Mouse (Mus musculus) embryonic facial prominence, embryonic 13.5 days (tissue): ENCODE results near the gene Msi1. TPM values are rescaled to one million over a fixed set of nuclear protein-coding genes. Genes with fewer than 3 reads are reported as not detected.
"Not testable (repeated sequence)": the region's sequence is repeated elsewhere in the genome, so short reads cannot be mapped to it uniquely, and the experiment has no call there.

ENCODE experiments used
- ATAC-seq: fragments of 200-750 bp; cut with Nextera tagmentation; 2 replicates; pipeline ENCODE4 v1.8.0; 2017; ENCODE audit warnings: low read depth; ENCODE audit not compliant: insufficient number of reproducible peaks, insufficient read depth, low FRiP score, low TSS enrichment
- H3K27ac ChIP-seq: fragments of 300-500 bp; sonication (generic); 2 replicates; pipeline ENCODE4 v1.5.1; 2015; ENCODE audit warnings: moderate library complexity, mild to moderate bottlenecking, inconsistent platforms
- H3K27me3 ChIP-seq: fragments of 300-500 bp; sonication (generic); 2 replicates; pipeline ENCODE4 v1.6.1; 2015; ENCODE audit warnings: mild to moderate bottlenecking, inconsistent platforms
- H3K36me3 ChIP-seq: fragments of 300-500 bp; sonication (generic); 2 replicates; pipeline ENCODE4 v1.6.1; 2015; ENCODE audit warnings: mild to moderate bottlenecking, inconsistent platforms
- H3K4me1 ChIP-seq: fragments of 300-500 bp; sonication (generic); 2 replicates; pipeline ENCODE4 v1.6.1; 2015; ENCODE audit warnings: inconsistent platforms
- H3K4me2 ChIP-seq: fragments of 300-500 bp; sonication (generic); 2 replicates; pipeline ENCODE4 v1.6.1; 2015; ENCODE audit warnings: moderate library complexity, mild to moderate bottlenecking, inconsistent platforms
- H3K4me3 ChIP-seq: fragments of 300-500 bp; sonication (generic); 2 replicates; pipeline ENCODE4 v1.5.1; 2015; ENCODE audit warnings: mild to moderate bottlenecking, inconsistent platforms
- H3K9ac ChIP-seq: fragments of 300-500 bp; sonication (generic); 2 replicates; pipeline ENCODE4 v1.6.1; 2015; ENCODE audit warnings: mild to moderate bottlenecking, inconsistent platforms
- H3K9me3 ChIP-seq: fragments of 300-500 bp; sonication (generic); 2 replicates; pipeline ENCODE4 v1.6.1; 2016; ENCODE audit warnings: inconsistent platforms
- WGBS: fragments of 180-500 bp; shearing (Covaris S2); methylation state at CpG from one replicate; pipeline ENCODE4 v1.1.7; 2015; ENCODE audit warnings: mixed read lengths; 5-methylcytosine and 5-hydroxymethylcytosine counted together
- polyA plus RNA-seq: library from polyadenylated mRNA; unstranded; fragments of >200 nt; fragmentation: Nextera tagmentation; extraction: Ambion mirVana; gene quantifications from 2 replicates; pipeline ENCODE4 v1.2.1, GENCODE M21; 2015

Msi1 gene
- polyA plus RNA-seq, 1 experiment from 2014 or later: 22.3 TPM

GRCm38 (mm10) chr5:115487353-115487752 is 58.0 kb downstream of the Msi1 start:
- Histone ChIP-seq H3K9me3 (no peaks in the 10 kb centered on the region), H3K9ac (no peak overlapping the region)
- no peak for ATAC-seq

GRCm38 (mm10) chr5:115487942-115488580 is 58.7 kb downstream of the Msi1 start:
- no peaks in the 10 kb centered on the region for H3K36me3 ChIP-seq
- no peaks in the 10 kb centered on the region for H3K9me3 ChIP-seq
- no peak overlapping the region for H3K9ac ChIP-seq
- peaks cover 35% of the 10 kb centered on the region for H3K4me1 ChIP-seq
- H3K27me3 ChIP-seq: peaks cover 1% of the 10 kb centered on the region; the same call in 1 of the 2 replicates
- H3K4me3 ChIP-seq: no peak overlapping the region
- no peak overlapping the region for H3K27ac ChIP-seq
- no peak for ATAC-seq
- WGBS: 71% methylated on average over 9 of the region's 9 CpGs
- no peak overlapping the region for H3K4me2 ChIP-seq

More at GRCm38 (mm10) chr5:115487353-115487752, 58.0 kb downstream of the Msi1 start:
- Histone ChIP-seq H3K27me3 (peaks cover 8% of the 10 kb centered on the region), H3K27ac (no peak overlapping the region), H3K4me1 (peaks cover 37% of the 10 kb centered on the region), H3K36me3 (0 out of 2 replicates have a peak, but pooled peaks cover 3% of the 10 kb centered on the region), H3K4me3 (no peak overlapping the region), H3K4me2 (no peak overlapping the region)
- 86% methylated on average over 8 of the region's 8 CpGs for WGBS

GRCm38 (mm10) chr5:115488841-115489698 is 59.7 kb downstream of the Msi1 start:
- H3K36me3 ChIP-seq: no peaks in the 10 kb centered on the region
- ATAC-seq: peak; percentile 57; the same call in 1 of the 2 replicates
- peaks cover 43% of the 10 kb centered on the region for H3K4me1 ChIP-seq
- H3K27ac ChIP-seq: peak overlapping the region; percentile 100
- peak overlapping the region; percentile 84 for H3K9ac ChIP-seq
- peak overlapping the region; percentile 64 for H3K4me2 ChIP-seq
- under 1% methylated on average over 39 of the region's 39 CpGs for WGBS
- H3K27me3 ChIP-seq: no peaks in the 10 kb centered on the region
- no peaks in the 10 kb centered on the region for H3K9me3 ChIP-seq
- H3K4me3 ChIP-seq: peak overlapping the region; percentile 41

- H3K4me2 ChIP-seq: peak overlapping the region; percentile 64
- peak overlapping the region; percentile 100 for H3K27ac ChIP-seq
- H3K9me3 ChIP-seq: no peaks in the 10 kb centered on the region
- WGBS: under 1% methylated on average over 50 of the region's 50 CpGs
- no peaks in the 10 kb centered on the region for H3K36me3 ChIP-seq
- peak; percentile 68 for ATAC-seq
- H3K9ac ChIP-seq: peak overlapping the region; percentile 84
- peaks cover 44% of the 10 kb centered on the region for H3K4me1 ChIP-seq
- H3K4me3 ChIP-seq: peak overlapping the region; percentile 41
- no peaks in the 10 kb centered on the region for H3K27me3 ChIP-seq
Observed at GRCm38 (mm10) chr5:115489699-115490637, 60.6 kb downstream of the Msi1 start.

- Histone ChIP-seq H3K9me3 (no peaks in the 10 kb centered on the region), H3K27me3 (no peaks in the 10 kb centered on the region), H3K4me2 (peak overlapping the region; percentile 64), H3K9ac (no peak overlapping the region), H3K4me3 (peak overlapping the region; percentile 17), H3K27ac (peak overlapping the region; percentile 55), H3K36me3 (no peaks in the 10 kb centered on the region), H3K4me1 (peaks cover 43% of the 10 kb centered on the region)
- ATAC-seq: no peak
- WGBS: 12% methylated on average over 8 of the region's 8 CpGs
Observed at GRCm38 (mm10) chr5:115490638-115491000, 61.2 kb downstream of the Msi1 start.

GRCm38 (mm10) chr5:115491076-115491475 is 61.7 kb downstream of the Msi1 start:
- Histone ChIP-seq H3K27me3 (no peaks in the 10 kb centered on the region), H3K36me3 (no peaks in the 10 kb centered on the region), H3K27ac (no peak overlapping the region), H3K9ac (no peak overlapping the region), H3K4me2 (peak overlapping the region; percentile 64), H3K4me3 (no peak overlapping the region), H3K9me3 (no peaks in the 10 kb centered on the region), H3K4me1 (peaks cover 43% of the 10 kb centered on the region)
- no peak for ATAC-seq
- WGBS: 35% methylated on average over 5 of the region's 5 CpGs

- Histone ChIP-seq H3K4me2 (peak overlapping the region; percentile 64), H3K4me3 (peak overlapping the region; percentile 28), H3K9me3 (no peaks in the 10 kb centered on the region), H3K27me3 (no peaks in the 10 kb centered on the region), H3K9ac (peak overlapping the region; percentile 70), H3K27ac (peak overlapping the region; percentile 48; the same call in 1 of the 2 replicates), H3K36me3 (no peaks in the 10 kb centered on the region), H3K4me1 (peaks cover 43% of the 10 kb centered on the region)
- 4% methylated on average over 28 of the region's 28 CpGs for WGBS
- ATAC-seq: no peak
Observed at GRCm38 (mm10) chr5:115491771-115492322, 62.4 kb downstream of the Msi1 start.

- H3K9me3 ChIP-seq: no peaks in the 10 kb centered on the region
- ATAC-seq: no peak
- H3K27ac ChIP-seq: peak overlapping the region; percentile 88
- H3K27me3 ChIP-seq: no peaks in the 10 kb centered on the region
- H3K4me3 ChIP-seq: no peak overlapping the region
- peaks cover 43% of the 10 kb centered on the region for H3K4me1 ChIP-seq
- H3K36me3 ChIP-seq: no peaks in the 10 kb centered on the region
- WGBS: 62% methylated on average over 6 of the region's 6 CpGs
- H3K4me2 ChIP-seq: no peak overlapping the region
- no peak overlapping the region for H3K9ac ChIP-seq
Observed at GRCm38 (mm10) chr5:115492711-115493335, 63.4 kb downstream of the Msi1 start.

GRCm38 (mm10) chr5:115493441-115493840 is 64.0 kb downstream of the Msi1 start:
- peak overlapping the region; percentile 34 for H3K4me2 ChIP-seq
- H3K9ac ChIP-seq: peak overlapping the region; percentile 49; the same call in 1 of the 2 replicates
- peak overlapping the region; percentile 88 for H3K27ac ChIP-seq

GRCm38 (mm10) chr5:115495618-115496017 is 66.2 kb downstream of the Msi1 start:
- not testable (repeated sequence) for H3K4me2 ChIP-seq, ATAC-seq
- WGBS: 85% methylated on average over 3 of the region's 3 CpGs

More at GRCm38 (mm10) chr5:115493441-115493840, 64.0 kb downstream of the Msi1 start:
- Histone ChIP-seq H3K27me3 (no peaks in the 10 kb centered on the region), H3K4me3 (no peak overlapping the region), H3K36me3 (no peaks in the 10 kb centered on the region), H3K4me1 (peaks cover 43% of the 10 kb centered on the region), H3K9me3 (no peaks in the 10 kb centered on the region)
- WGBS: 21% methylated on average over 5 of the region's 5 CpGs
- ATAC-seq: no peak

More at GRCm38 (mm10) chr5:115495618-115496017, 66.2 kb downstream of the Msi1 start:
- not testable (repeated sequence) for H3K4me3 ChIP-seq, H3K9me3 ChIP-seq, H3K27ac ChIP-seq, H3K36me3 ChIP-seq, H3K27me3 ChIP-seq, H3K9ac ChIP-seq
- H3K4me1 ChIP-seq: peaks cover 37% of the 10 kb centered on the region
